Mouse (Mus musculus) retina, adult 2 months (tissue): ENCODE data around the gene Zfp618.

Experiments used
- DNase-seq: peaks from one replicate; pipeline ENCODE4 v3.0.0-alpha.2; 2012; ENCODE audit warnings: low read depth, low spot score

Zfp618 gene

GRCm38 (mm10) chr4:62965497-62966302, at the start of gene Zfp618:
TSS of gene Zfp618 (plus strand) at chr4:62965573.
- no peak for DNase-seq

GRCm38 (mm10) chr4:62917056-62917455, 48.3 kb upstream of the Zfp618 start:
- no peak for DNase-seq

- no peak for DNase-seq
Observed at GRCm38 (mm10) chr4:62933798-62934197, 31.6 kb upstream of the Zfp618 start.

GRCm38 (mm10) chr4:62935589-62936218, 29.7 kb upstream of the Zfp618 start:
- no peak for DNase-seq

- no peak for DNase-seq
Observed at GRCm38 (mm10) chr4:62941961-62942892, 23.1 kb upstream of the Zfp618 start.

GRCm38 (mm10) chr4:62944326-62944879, 21.0 kb upstream of the Zfp618 start:
- DNase-seq, result no peak

GRCm38 (mm10) chr4:62963806-62964205, 1.6 kb upstream of the Zfp618 start:
- no peak for DNase-seq

GRCm38 (mm10) chr4:62964844-62965496, 403 bp upstream of the Zfp618 start:
- DNase-seq, result no peak

- no peak for DNase-seq
Observed at GRCm38 (mm10) chr4:62969526-62969925, 4.2 kb downstream of the Zfp618 start.

- DNase-seq, result no peak
Observed at GRCm38 (mm10) chr4:62971991-62972390, 6.6 kb downstream of the Zfp618 start.

- DNase-seq, result no peak
Observed at GRCm38 (mm10) chr4:62973086-62973485, 7.7 kb downstream of the Zfp618 start.

- DNase-seq, result no peak
Observed at GRCm38 (mm10) chr4:62974901-62975300, 9.5 kb downstream of the Zfp618 start.

GRCm38 (mm10) chr4:62975541-62975940, 10.2 kb downstream of the Zfp618 start:
- no peak for DNase-seq

- no peak for DNase-seq
Observed at GRCm38 (mm10) chr4:62977454-62977853, 12.1 kb downstream of the Zfp618 start.

GRCm38 (mm10) chr4:62978501-62978911, 13.1 kb downstream of the Zfp618 start:
- DNase-seq, result no peak

- DNase-seq, result no peak
Observed at GRCm38 (mm10) chr4:62981572-62981971, 16.2 kb downstream of the Zfp618 start.

GRCm38 (mm10) chr4:62983556-62983955, 18.2 kb downstream of the Zfp618 start:
- DNase-seq, result no peak

GRCm38 (mm10) chr4:62991336-62991735, 26.0 kb downstream of the Zfp618 start:
- no peak for DNase-seq

GRCm38 (mm10) chr4:62993190-62993589, 27.8 kb downstream of the Zfp618 start:
- DNase-seq, result no peak

GRCm38 (mm10) chr4:62997606-62998005, 32.2 kb downstream of the Zfp618 start:
- DNase-seq, result no peak

GRCm38 (mm10) chr4:62998431-62998835, 33.1 kb downstream of the Zfp618 start:
- no peak for DNase-seq
